Mouse (Mus musculus): Measurements from ENCODE around the gene Dync1i1. TPM values are rescaled to one million over a fixed set of nuclear protein-coding genes. Genes with fewer than 3 reads are reported as not detected.
A peak's percentile ranks its signal among the peaks of the same experiment; 100 is the strongest.

The Dync1i1 gene
- polyA plus RNA-seq, 1 experiment from 2014 or later, result 49.9 TPM

DNA sequence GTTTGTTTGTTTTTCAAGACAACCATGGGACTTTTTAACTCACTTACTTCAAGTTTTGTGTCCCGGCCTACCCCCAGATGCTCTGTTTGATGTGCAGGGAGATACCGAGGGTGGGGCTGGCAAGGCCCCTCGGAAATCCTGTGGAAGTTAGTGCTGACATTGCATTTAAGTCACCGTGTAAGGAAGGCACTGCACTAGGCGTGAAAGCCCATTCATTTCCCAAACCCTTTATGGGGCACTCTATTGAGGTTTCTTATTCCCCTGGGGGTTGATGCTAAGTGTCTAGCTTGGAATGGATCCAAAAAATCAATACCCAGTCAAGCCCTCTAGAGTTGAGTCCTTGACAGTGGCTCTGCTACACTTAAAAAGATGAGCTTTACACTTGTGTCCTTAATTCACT lies 27.2 kb downstream of the Dync1i1 start:
- H3K36me3 ChIP-seq (ENCODE audit: control insufficient read depth, insufficient read depth, low read length), result no peaks in the 10 kb centered on the region
- H3K9me3 ChIP-seq (ENCODE audit: control insufficient read depth, low read length), result no peaks in the 10 kb centered on the region
- H3K9ac ChIP-seq (ENCODE audit: low read depth, low read length), result no peak overlapping the region
- H3K27me3 ChIP-seq (replicated peaks; ENCODE audit: control insufficient read depth, insufficient read depth, low read length), result no peaks in the 10 kb centered on the region
- H3K27ac ChIP-seq (ENCODE audit: low read depth, low read length), result no peak overlapping the region
- H3K4me3 ChIP-seq (ENCODE audit: low read length), result no peak overlapping the region
- WGBS, result 41% methylated on average over 5 of the region's 5 CpGs
- no peak overlapping the region for H3K4me2 ChIP-seq (ENCODE audit: low read length)
- 0 out of 2 replicates have a peak, but pooled peaks have one; percentile 30 for ATAC-seq
- no peaks in the 10 kb centered on the region for H3K4me1 ChIP-seq (ENCODE audit: control insufficient read depth, insufficient read depth, low read depth, low read length)

DNA sequence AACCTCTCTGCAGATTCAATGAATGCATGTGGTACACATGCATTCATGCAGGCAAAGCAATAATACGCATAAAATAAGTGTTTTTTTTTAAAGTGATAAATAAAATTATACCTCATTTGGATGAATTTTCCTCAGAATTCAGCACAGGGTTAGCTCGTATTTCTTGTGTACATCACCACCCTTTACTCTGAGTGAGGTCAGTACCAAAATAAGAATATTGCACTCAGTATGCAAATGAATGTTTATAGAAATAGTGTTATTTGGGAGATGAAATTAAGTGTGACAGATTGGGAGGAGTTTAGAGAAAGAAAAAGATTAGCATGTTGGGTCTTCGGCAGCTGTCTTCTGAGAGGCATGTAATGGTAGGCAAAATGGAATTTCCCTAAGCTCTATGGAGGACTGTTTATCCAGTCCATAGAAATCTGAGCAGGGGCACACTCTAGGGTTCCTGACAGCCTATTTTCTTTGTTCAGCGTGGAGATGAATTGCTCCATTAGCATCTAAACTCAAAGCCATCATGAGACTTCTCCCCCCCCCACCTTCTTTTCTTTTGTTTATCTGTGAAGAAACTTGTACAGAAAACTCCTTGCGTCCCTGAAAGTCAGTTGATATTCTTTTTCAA lies 31.2 kb downstream of the Dync1i1 start:
- Histone ChIP-seq H3K27me3 (replicated peaks; ENCODE audit: control insufficient read depth, insufficient read depth, low read length) (no peaks in the 10 kb centered on the region), H3K4me1 (ENCODE audit: control insufficient read depth, insufficient read depth, low read depth, low read length) (no peaks in the 10 kb centered on the region), H3K9ac (ENCODE audit: low read depth, low read length) (no peak overlapping the region), H3K36me3 (ENCODE audit: control insufficient read depth, insufficient read depth, low read length) (no peaks in the 10 kb centered on the region), H3K4me2 (ENCODE audit: low read length) (no peak overlapping the region), H3K4me3 (ENCODE audit: low read length) (no peak overlapping the region), H3K9me3 (ENCODE audit: control insufficient read depth, low read length) (no peaks in the 10 kb centered on the region), H3K27ac (ENCODE audit: low read depth, low read length) (no peak overlapping the region)
- ATAC-seq, result peak; percentile 60; the same call in 1 of the 2 replicates
- 31% methylated on average over 5 of the region's 5 CpGs for WGBS

DNA sequence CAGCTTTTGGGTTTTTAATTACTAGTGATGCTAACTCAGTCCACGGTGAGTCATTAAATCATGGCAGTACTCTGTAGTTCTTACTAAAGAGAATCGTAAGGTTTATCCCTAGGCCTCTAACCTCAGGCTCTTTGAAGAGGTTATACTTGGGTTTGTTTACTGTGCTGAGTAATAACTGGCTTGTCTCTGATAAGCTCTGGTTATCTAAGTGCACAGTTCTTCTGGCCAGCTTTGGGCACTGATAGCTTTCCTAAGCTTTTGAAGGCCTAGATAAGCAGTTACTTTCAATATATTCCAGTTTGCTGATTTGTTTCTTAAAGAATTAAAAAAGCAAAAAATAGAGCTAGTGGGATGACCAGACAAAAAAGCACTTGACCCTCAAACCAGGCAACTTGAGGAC lies 37.5 kb downstream of the Dync1i1 start:
- no peak overlapping the region for H3K27ac ChIP-seq (ENCODE audit: low read depth, low read length)
- no peak overlapping the region for H3K9ac ChIP-seq (ENCODE audit: low read depth, low read length)
- H3K27me3 ChIP-seq (replicated peaks; ENCODE audit: control insufficient read depth, insufficient read depth, low read length), result no peaks in the 10 kb centered on the region
- no peak overlapping the region for H3K4me2 ChIP-seq (ENCODE audit: low read length)
- ATAC-seq, result no peak
- no peaks in the 10 kb centered on the region for H3K4me1 ChIP-seq (ENCODE audit: control insufficient read depth, insufficient read depth, low read depth, low read length)
- 81% methylated on average over 2 of the region's 2 CpGs for WGBS
- no peaks in the 10 kb centered on the region for H3K9me3 ChIP-seq (ENCODE audit: control insufficient read depth, low read length)
- H3K36me3 ChIP-seq (ENCODE audit: control insufficient read depth, insufficient read depth, low read length), result no peaks in the 10 kb centered on the region
- H3K4me3 ChIP-seq (ENCODE audit: low read length), result no peak overlapping the region

DNA sequence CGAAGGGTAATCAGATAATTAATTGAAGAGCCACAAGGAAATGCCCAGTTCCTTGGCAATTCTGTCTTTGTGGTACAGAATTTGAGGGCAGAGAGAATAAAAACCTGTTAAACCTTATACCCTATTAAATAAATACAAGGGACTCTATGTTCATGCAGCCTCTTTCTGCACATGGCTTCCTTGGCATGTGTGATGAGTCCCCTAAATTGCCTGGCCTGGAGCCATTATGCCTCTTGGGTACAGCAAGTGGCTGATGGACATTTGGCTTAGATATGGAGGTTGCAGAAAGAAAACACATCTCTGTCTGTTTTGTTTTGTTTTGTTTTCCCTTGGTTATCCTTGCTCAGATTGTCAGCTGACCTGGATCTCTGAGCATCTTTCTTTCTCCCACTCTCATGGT lies 43.1 kb downstream of the Dync1i1 start:
- no peaks in the 10 kb centered on the region for H3K27me3 ChIP-seq (replicated peaks; ENCODE audit: control insufficient read depth, insufficient read depth, low read length)
- no peak for ATAC-seq
- H3K36me3 ChIP-seq (ENCODE audit: control insufficient read depth, insufficient read depth, low read length), result no peaks in the 10 kb centered on the region
- no peak overlapping the region for H3K4me3 ChIP-seq (ENCODE audit: low read length)
- H3K27ac ChIP-seq (ENCODE audit: low read depth, low read length), result no peak overlapping the region
- no peak overlapping the region for H3K9ac ChIP-seq (ENCODE audit: low read depth, low read length)
- 66% methylated on average over 1 of the region's 1 CpGs for WGBS
- no peaks in the 10 kb centered on the region for H3K9me3 ChIP-seq (ENCODE audit: control insufficient read depth, low read length)
- no peaks in the 10 kb centered on the region for H3K4me1 ChIP-seq (ENCODE audit: control insufficient read depth, insufficient read depth, low read depth, low read length)
- no peak overlapping the region for H3K4me2 ChIP-seq (ENCODE audit: low read length)

DNA sequence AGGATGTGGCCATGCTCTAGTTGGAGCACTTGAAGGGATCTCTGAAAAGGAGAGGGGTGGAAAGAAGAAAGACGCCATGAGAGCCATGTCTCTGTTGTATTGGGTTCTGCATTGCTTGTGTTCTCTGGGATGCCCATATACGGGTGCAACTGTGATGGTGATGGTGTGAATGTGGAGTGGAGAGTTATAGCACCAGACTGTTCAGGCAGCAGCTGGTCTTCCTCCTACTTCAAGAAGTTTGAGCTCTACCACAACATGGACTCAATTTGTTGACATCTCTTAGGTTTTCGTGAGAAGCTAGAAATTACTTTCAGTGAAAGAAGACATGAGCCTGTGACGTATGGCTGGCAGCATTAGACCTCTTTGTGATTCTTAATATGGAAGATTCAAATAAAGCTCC lies 44.8 kb downstream of the Dync1i1 start:
- H3K9ac ChIP-seq (ENCODE audit: low read depth, low read length), result no peak overlapping the region
- ATAC-seq, result no peak
- no peak overlapping the region for H3K4me3 ChIP-seq (ENCODE audit: low read length)
- H3K4me2 ChIP-seq (ENCODE audit: low read length), result no peak overlapping the region
- no peaks in the 10 kb centered on the region for H3K4me1 ChIP-seq (ENCODE audit: control insufficient read depth, insufficient read depth, low read depth, low read length)
- H3K27ac ChIP-seq (ENCODE audit: low read depth, low read length), result no peak overlapping the region
- no peaks in the 10 kb centered on the region for H3K27me3 ChIP-seq (replicated peaks; ENCODE audit: control insufficient read depth, insufficient read depth, low read length)
- H3K9me3 ChIP-seq (ENCODE audit: control insufficient read depth, low read length), result no peaks in the 10 kb centered on the region
- no peaks in the 10 kb centered on the region for H3K36me3 ChIP-seq (ENCODE audit: control insufficient read depth, insufficient read depth, low read length)
- 98% methylated on average over 4 of the region's 4 CpGs for WGBS

DNA sequence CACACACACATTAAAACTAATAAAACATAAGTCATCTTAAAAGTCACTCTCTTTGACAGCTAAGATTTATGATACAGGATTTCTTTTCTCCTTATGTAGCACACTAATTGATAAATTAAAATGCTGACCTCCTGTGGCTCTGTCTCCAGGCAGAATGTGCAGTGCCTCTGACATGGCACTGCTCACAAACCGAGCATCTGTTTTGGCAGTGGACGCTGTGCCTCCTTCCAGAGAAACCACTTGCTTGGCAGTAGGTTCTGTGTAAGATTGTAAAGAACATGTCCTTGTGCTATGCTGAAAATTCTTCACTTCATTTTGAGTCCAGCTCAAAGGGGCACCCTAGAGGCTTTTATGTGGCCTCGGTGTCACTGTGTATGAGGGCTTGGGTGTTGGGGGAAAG lies 50.0 kb downstream of the Dync1i1 start:
- H3K4me3 ChIP-seq (ENCODE audit: low read length), result no peak overlapping the region
- no peak overlapping the region for H3K9ac ChIP-seq (ENCODE audit: low read depth, low read length)
- H3K9me3 ChIP-seq (ENCODE audit: control insufficient read depth, low read length), result no peaks in the 10 kb centered on the region
- 47% methylated on average over 3 of the region's 3 CpGs for WGBS
- no peaks in the 10 kb centered on the region for H3K27me3 ChIP-seq (replicated peaks; ENCODE audit: control insufficient read depth, insufficient read depth, low read length)
- peak; percentile 85; the same call in 1 of the 2 replicates for ATAC-seq
- H3K36me3 ChIP-seq (ENCODE audit: control insufficient read depth, insufficient read depth, low read length), result no peaks in the 10 kb centered on the region
- no peaks in the 10 kb centered on the region for H3K4me1 ChIP-seq (ENCODE audit: control insufficient read depth, insufficient read depth, low read depth, low read length)
- no peak overlapping the region for H3K27ac ChIP-seq (ENCODE audit: low read depth, low read length)
- H3K4me2 ChIP-seq (ENCODE audit: low read length), result no peak overlapping the region

DNA sequence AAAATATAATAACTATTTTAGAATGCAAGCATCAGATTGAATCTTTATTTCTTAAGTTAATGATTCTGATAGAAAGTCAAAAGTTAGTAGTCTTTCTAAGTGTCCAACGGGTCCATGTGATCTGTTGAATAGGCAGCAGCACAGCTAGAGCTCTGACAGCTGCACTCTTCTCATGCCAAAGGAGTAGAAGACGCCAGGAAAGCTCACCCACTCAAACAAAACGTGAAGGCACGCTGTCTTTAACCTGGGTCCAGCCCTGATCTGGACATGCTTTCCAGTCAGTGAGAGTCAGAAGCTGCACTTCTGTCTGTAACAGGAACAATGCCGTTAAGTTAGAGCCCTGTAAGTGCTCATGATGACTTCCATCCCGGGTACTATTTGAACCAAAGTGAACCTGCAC lies 56.3 kb downstream of the Dync1i1 start:
- WGBS, result 77% methylated on average over 6 of the region's 6 CpGs
- no peak for ATAC-seq

DNA sequence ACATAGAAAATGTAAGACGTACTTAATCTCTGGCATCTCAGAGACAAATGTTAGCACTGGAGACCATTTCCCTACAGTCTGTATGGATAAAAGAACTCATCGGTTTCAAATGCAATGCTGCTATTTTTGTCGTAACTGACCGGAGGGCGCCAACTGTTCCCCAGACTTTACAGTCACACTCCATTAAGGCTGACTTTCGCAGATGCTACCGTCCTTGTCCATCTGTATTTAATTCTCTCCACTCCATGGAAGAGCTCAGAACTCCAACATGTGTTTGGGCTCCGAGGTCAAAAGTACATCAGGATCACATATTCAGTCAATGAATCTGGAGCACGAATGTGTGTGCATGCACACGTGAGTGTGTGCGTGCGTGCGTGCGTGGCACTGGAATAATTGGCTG lies 58.4 kb downstream of the Dync1i1 start:
- WGBS, result 86% methylated on average over 14 of the region's 14 CpGs
- no peak overlapping the region for H3K27ac ChIP-seq (ENCODE audit: low read depth, low read length)
- no peaks in the 10 kb centered on the region for H3K36me3 ChIP-seq (ENCODE audit: control insufficient read depth, insufficient read depth, low read length)
- H3K4me3 ChIP-seq (ENCODE audit: low read length), result no peak overlapping the region
- no peak overlapping the region for H3K9ac ChIP-seq (ENCODE audit: low read depth, low read length)
- H3K27me3 ChIP-seq (replicated peaks; ENCODE audit: control insufficient read depth, insufficient read depth, low read length), result no peaks in the 10 kb centered on the region
- no peak for ATAC-seq
- H3K4me2 ChIP-seq (ENCODE audit: low read length), result no peak overlapping the region
- H3K4me1 ChIP-seq (ENCODE audit: control insufficient read depth, insufficient read depth, low read depth, low read length), result no peaks in the 10 kb centered on the region
- H3K9me3 ChIP-seq (ENCODE audit: control insufficient read depth, low read length), result no peaks in the 10 kb centered on the region

More for the DNA sequence above, 56.3 kb downstream of the Dync1i1 start:
- Histone ChIP-seq H3K4me2 (ENCODE audit: low read length) (no peak overlapping the region), H3K4me3 (ENCODE audit: low read length) (no peak overlapping the region), H3K4me1 (ENCODE audit: control insufficient read depth, insufficient read depth, low read depth, low read length) (no peaks in the 10 kb centered on the region), H3K9me3 (ENCODE audit: control insufficient read depth, low read length) (no peaks in the 10 kb centered on the region), H3K27me3 (replicated peaks; ENCODE audit: control insufficient read depth, insufficient read depth, low read length) (no peaks in the 10 kb centered on the region), H3K9ac (ENCODE audit: low read depth, low read length) (no peak overlapping the region), H3K36me3 (ENCODE audit: control insufficient read depth, insufficient read depth, low read length) (no peaks in the 10 kb centered on the region), H3K27ac (ENCODE audit: low read depth, low read length) (no peak overlapping the region)

DNA sequence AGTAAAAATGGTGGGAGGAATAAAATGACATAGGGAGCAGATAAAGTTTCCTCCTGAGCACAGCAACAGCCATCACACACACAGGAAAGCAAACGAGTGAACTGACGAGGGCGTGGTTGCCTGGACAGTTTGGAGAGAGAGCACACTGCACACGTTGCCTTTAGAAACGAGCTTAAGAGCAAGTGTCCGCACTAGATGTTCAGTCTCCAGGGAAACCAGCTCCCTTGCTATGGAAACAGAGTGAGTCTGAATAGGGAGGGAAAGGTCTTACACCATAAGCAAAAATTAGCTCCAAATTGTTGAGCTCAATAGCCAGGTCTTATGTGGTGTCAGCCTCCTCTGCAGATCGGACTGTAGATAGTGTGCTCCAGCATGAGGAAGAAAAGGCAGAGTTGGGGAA lies 65.2 kb downstream of the Dync1i1 start:
- Histone ChIP-seq H3K4me3 (ENCODE audit: low read length) (no peak overlapping the region), H3K9ac (ENCODE audit: low read depth, low read length) (no peak overlapping the region), H3K27ac (ENCODE audit: low read depth, low read length) (no peak overlapping the region), H3K36me3 (ENCODE audit: control insufficient read depth, insufficient read depth, low read length) (no peaks in the 10 kb centered on the region), H3K4me2 (ENCODE audit: low read length) (no peak overlapping the region), H3K9me3 (ENCODE audit: control insufficient read depth, low read length) (no peaks in the 10 kb centered on the region), H3K27me3 (replicated peaks; ENCODE audit: control insufficient read depth, insufficient read depth, low read length) (no peaks in the 10 kb centered on the region), H3K4me1 (ENCODE audit: control insufficient read depth, insufficient read depth, low read depth, low read length) (no peaks in the 10 kb centered on the region)
- no peak for ATAC-seq
- 51% methylated on average over 7 of the region's 7 CpGs for WGBS

All from hindbrain, embryonic 16.5 days (tissue).